Mouse (Mus musculus): ENCODE measurements at regions not wholly inside any gene's neighbourhood (a gene's known extent, or its start where the extent isn't known, plus 50 kb on each side); places are given as distances from the start of the nearest gene placed in this dataset.
"Not testable (repeated sequence)": the region's sequence is repeated elsewhere in the genome, so short reads cannot be mapped to it uniquely, and the experiment has no call there.

DNA sequence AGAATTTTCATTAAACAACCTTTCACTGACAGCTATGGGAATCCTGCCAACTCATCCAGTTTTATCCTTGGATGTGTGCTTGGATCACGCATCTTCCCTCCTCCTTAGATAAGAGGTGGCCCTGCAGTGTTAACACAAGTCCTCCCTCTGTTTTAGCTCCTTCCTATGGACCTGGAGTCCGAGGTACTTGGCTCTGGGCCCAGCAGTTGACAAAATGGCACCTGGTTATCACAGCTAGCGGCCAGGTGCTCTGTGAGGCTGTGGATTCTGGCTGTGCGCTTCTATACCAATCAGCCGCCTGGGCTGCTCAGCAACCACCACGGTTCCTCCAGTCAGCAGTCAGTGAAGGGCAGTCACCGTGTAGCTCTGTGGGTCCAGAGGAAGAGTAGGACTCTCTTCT lies 157.4 kb downstream of the Prdm2 start:
- Histone ChIP-seq H3K27me3 (ENCODE audit: control insufficient read depth, insufficient read depth, low read length, poor library complexity, severe bottlenecking) (no peaks in the 10 kb centered on the region), H3K36me3 (ENCODE audit: control insufficient read depth, insufficient read depth, low read length, poor library complexity, severe bottlenecking) (no peaks in the 10 kb centered on the region)
- DNase-seq (ENCODE audit: low read depth, low spot score), result no peak

DNA sequence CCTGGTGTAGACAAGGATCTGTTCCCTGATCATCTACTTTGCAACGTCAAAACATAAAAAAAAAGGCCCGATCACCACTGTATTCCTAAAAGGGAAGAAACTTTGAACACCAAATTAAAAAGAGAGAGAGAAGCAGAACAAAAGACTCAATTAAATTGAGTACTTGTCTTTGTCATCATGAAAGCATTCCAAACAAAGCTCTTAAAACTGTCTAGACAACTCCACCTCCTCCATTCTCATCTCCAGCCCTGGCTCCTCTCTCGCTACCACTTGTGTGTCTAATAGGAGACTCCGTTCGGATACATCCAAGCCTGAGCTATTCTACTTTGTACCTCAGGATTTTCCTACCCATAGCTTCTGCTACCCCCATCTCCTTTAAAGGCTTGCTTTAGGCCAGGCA lies 159.8 kb downstream of the Prdm2 start:
- no peak for DNase-seq (ENCODE audit: low read depth, low spot score)
- Histone ChIP-seq H3K36me3 (ENCODE audit: control insufficient read depth, insufficient read depth, low read length, poor library complexity, severe bottlenecking) (no peaks in the 10 kb centered on the region), H3K27me3 (ENCODE audit: control insufficient read depth, insufficient read depth, low read length, poor library complexity, severe bottlenecking) (no peaks in the 10 kb centered on the region)

DNA sequence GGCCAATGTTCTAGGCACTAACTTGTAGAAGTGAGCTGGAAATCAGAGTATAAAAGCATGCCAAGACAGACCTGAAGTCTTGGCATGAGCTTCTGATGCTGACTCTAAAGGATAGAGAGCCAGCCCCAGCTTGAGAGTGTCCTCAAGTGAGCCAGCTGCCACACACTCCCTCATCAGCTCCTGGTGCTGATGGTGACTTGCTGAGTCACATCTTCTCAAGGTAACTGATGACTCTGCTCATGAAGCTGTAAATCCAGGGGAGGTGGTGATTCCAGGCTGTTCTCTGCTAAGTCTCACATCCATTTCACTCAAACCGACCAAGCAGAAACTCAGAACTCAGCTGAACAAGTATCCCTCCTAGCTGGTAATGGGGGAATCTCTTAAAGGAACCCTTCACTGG lies 161.6 kb downstream of the Prdm2 start:
- Histone ChIP-seq H3K27me3 (ENCODE audit: control insufficient read depth, insufficient read depth, low read length, poor library complexity, severe bottlenecking) (no peaks in the 10 kb centered on the region), H3K36me3 (ENCODE audit: control insufficient read depth, insufficient read depth, low read length, poor library complexity, severe bottlenecking) (no peaks in the 10 kb centered on the region)
- no peak for DNase-seq (ENCODE audit: low read depth, low spot score)

DNA sequence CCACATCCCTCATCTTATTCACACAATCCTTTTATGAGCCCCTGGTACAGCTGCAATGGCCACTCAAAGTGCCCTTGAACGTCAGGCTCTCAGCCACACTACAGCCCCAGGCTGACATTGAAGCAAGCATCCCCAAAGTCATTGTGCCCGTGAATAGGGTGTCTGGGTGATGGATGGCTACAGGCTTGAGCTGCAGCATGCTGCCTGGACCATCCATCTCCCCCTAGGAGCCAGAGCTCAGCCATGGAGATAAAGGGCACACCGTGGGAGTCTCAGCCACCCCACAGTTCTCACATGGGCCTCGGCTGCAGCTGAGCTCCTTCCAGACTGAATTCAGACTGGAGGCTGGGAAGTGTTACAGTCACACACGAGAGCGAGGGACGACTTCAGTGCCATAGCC lies 167.6 kb downstream of the Prdm2 start:
- no peak for DNase-seq (ENCODE audit: low read depth, low spot score)
- Histone ChIP-seq H3K36me3 (ENCODE audit: control insufficient read depth, insufficient read depth, low read length, poor library complexity, severe bottlenecking) (no peaks in the 10 kb centered on the region), H3K27me3 (ENCODE audit: control insufficient read depth, insufficient read depth, low read length, poor library complexity, severe bottlenecking) (no peaks in the 10 kb centered on the region)

DNA sequence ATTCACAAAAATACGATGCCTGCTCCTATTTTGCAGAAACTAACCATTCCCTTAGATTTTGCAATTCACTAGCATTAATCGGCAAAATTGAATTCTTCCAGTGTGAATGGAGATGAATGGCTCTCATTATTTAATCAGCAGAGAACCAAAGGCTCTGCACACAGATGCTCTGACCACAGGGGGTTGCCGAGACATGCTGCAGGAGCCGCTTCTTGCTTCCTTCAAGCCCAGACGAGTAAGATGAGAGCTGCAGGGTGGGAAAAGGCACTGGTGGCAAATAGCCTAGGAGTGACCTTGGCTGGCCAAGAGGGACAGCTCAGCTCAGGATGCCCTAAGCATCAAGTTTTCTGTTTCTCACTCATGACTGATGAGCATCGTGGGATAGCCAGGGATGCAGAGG lies 170.0 kb downstream of the Prdm2 start:
- H3K36me3 ChIP-seq (ENCODE audit: control insufficient read depth, insufficient read depth, low read length, poor library complexity, severe bottlenecking), result no peaks in the 10 kb centered on the region
- no peak for DNase-seq (ENCODE audit: low read depth, low spot score)

DNA sequence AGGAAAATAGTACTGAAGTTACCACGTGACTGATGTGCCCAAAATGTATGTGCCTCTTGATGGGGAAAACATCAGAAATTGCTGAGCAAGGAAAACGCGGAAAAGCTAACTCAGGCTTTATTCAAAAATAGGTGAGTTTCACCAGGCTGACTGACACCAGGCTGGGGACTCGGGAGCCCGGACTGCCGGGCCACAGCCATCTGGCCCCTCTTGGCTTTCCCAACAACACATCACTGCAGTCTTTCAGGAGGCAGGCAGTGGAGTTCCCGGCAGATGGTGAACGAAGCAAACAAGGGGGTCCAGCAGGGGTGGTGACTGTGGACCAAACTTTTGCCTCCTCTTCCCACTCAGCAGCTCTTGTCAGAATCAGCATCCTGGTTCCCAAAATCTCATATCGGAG lies 174.2 kb downstream of the Prdm2 start:
- H3K27me3 ChIP-seq (ENCODE audit: control insufficient read depth, insufficient read depth, low read length, poor library complexity, severe bottlenecking), result no peaks in the 10 kb centered on the region
- H3K36me3 ChIP-seq (ENCODE audit: control insufficient read depth, insufficient read depth, low read length, poor library complexity, severe bottlenecking), result no peaks in the 10 kb centered on the region
- DNase-seq (ENCODE audit: low read depth, low spot score), result no peak

More for the DNA sequence above, 170.0 kb downstream of the Prdm2 start:
- no peaks in the 10 kb centered on the region for H3K27me3 ChIP-seq (ENCODE audit: control insufficient read depth, insufficient read depth, low read length, poor library complexity, severe bottlenecking)

DNA sequence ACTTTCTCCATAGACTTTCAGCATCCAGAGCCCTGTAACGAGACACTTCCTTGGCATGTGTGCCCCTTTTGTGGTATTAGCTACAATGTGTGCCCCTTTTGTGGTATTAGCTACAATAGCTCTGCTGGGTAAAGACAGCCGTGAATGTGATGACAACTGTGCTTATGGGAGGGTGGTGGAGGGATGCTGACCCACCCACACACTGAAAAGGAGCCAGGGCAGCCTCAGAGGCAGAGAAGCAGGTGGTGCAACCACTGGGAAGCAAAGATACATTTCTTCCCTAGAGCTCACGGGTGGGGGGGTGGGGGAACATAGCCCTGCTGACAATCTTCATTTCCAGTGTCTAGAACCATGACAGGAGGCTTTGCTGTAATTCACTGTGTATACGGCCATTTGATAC lies 176.1 kb downstream of the Prdm2 start:
- no peaks in the 10 kb centered on the region for H3K27me3 ChIP-seq (ENCODE audit: control insufficient read depth, insufficient read depth, low read length, poor library complexity, severe bottlenecking)
- no peak for DNase-seq (ENCODE audit: low read depth, low spot score)
- H3K36me3 ChIP-seq (ENCODE audit: control insufficient read depth, insufficient read depth, low read length, poor library complexity, severe bottlenecking), result no peaks in the 10 kb centered on the region

DNA sequence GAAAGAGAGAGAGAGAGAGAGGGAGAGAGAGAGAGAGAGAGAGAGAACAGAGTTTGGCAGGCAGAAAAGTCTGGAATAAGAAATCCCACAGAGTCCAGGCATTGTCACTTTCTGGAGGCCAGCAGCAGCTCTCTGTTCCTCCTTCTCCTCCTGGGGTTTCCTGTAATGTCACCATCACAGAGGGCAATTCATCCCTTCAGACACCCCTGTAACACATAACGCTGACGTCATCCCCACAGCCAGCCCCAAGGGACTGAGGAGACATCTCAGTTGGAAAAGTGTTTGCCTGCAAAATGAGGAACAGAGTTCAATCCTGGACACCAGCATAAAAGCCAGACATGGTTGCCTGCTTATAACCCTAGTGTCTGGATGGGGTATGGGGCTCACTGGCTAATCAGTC lies 177.7 kb downstream of the Prdm2 start:
- not testable (repeated sequence) for H3K36me3 ChIP-seq (ENCODE audit: control insufficient read depth, insufficient read depth, low read length, poor library complexity, severe bottlenecking); DNase-seq (ENCODE audit: low read depth, low spot score); H3K27me3 ChIP-seq (ENCODE audit: control insufficient read depth, insufficient read depth, low read length, poor library complexity, severe bottlenecking)

DNA sequence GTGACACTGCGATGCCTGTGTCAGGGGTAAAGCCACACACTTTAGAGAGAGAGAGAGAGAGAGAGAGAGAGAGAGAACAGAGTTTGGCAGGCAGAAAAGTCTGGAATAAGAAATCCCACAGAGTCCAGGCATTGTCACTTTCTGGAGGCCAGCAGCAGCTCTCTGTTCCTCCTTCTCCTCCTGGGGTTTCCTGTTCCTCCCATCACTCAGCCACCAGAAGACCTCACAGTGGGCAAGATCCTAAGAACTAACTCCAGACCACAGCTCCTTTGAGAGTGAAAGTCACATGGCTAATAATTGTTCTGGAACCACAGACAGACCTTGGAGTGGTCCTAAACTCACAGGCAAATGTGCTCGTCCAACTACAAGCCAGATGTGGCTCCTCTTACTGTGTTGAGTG lies 178.5 kb downstream of the Prdm2 start:
- DNase-seq (ENCODE audit: low read depth, low spot score); H3K27me3 ChIP-seq (ENCODE audit: control insufficient read depth, insufficient read depth, low read length, poor library complexity, severe bottlenecking); H3K36me3 ChIP-seq (ENCODE audit: control insufficient read depth, insufficient read depth, low read length, poor library complexity, severe bottlenecking): not testable (repeated sequence)

DNA sequence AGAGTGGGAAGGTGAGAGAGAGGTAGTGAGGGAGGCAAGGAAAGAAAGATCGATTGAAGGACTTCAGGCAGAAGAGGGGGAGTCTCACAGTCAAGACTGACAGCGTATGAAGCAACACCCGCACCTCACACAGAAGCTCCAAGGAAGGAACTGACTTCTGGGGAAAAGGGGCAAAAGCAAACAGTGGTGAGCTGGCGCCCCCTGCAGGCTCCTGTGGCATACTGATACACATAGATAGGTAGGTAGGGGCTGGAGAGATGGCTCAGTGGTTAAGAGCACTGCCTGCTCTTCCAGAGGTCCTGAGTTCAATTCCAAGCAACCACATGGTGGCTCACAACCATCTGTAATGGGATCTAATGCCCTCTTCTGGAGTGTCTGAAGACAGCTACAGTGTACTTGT lies 183.0 kb downstream of the Prdm2 start:
- H3K36me3 ChIP-seq (ENCODE audit: control insufficient read depth, insufficient read depth, low read length, poor library complexity, severe bottlenecking); H3K27me3 ChIP-seq (ENCODE audit: control insufficient read depth, insufficient read depth, low read length, poor library complexity, severe bottlenecking); DNase-seq (ENCODE audit: low read depth, low spot score): not testable (repeated sequence)

DNA sequence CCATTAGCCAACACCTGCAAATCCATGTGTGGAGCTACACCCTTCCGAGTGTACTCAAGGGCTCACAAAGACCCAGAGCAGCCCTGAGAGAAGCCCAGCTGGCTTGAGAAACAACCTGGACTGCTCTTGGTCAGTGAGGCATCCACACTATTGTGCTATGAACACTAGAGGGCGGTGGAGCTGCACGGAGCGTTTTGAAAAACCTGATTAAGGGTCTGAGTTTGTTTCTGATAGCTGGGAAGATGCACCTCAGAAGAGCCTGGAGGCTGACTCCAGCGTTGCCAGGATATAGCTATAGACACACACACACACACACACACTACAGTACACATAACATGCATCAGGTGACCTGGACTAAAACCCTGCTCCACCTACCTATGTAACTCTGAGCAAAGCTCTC lies 185.5 kb downstream of the Prdm2 start:
- Histone ChIP-seq H3K36me3 (ENCODE audit: control insufficient read depth, insufficient read depth, low read length, poor library complexity, severe bottlenecking) (no peaks in the 10 kb centered on the region), H3K27me3 (ENCODE audit: control insufficient read depth, insufficient read depth, low read length, poor library complexity, severe bottlenecking) (no peaks in the 10 kb centered on the region)
- peak; percentile 65 for DNase-seq (ENCODE audit: low read depth, low spot score)

DNA sequence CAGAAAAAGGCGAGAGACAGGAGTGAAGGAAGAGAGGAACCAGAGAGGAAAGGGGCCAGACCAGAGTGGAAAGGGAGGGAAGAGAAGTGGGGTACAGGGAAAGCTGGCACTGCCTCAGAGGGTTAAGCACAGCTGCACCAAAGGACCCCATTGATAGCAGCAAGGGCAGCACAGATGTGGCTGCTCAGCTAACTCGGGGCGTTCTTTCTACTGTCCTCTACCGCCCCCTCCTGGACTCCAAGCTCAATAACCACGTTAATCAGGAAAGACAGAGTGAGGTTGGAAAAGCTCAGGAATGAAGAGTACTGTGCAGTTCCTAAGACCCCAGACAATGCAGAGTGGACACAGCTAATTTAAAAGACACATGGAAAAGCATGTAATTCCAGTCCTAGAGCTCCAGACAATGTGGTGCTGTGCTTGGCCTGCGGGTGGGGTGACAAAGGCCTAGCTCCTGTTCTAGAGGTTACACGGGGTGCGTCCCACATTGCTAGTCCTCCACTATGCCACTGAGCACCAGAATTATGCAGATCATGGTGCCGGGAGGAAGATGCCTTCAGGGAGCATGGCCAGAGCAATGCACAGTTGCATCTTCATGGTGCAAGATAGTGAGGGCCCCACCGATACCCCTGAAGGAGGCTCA lies 191.4 kb downstream of the Prdm2 start:
- no peaks in the 10 kb centered on the region for H3K36me3 ChIP-seq (ENCODE audit: control insufficient read depth, insufficient read depth, low read length, poor library complexity, severe bottlenecking)
- DNase-seq (ENCODE audit: low read depth, low spot score), result peak; percentile 6
- no peaks in the 10 kb centered on the region for H3K27me3 ChIP-seq (ENCODE audit: control insufficient read depth, insufficient read depth, low read length, poor library complexity, severe bottlenecking)

DNA sequence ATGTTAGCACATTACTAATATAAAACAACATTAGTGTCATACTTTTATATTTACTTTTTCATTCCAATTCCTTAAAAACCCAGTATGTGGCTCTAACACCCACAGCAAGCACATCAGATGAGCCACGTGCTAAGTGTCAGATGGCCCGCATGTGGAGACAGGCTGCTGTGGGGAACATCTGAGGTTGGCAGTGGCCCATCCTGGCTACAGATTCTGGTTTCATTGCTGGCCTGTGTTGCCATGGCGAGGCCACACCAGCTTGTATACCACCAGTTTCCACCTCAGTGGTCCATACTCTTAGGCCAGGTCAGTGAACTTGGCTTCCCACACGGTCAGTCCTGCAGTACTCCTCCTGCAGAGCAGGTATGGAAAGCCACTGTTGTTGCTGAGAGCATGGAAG lies 192.1 kb downstream of the Prdm2 start:
- Histone ChIP-seq H3K36me3 (ENCODE audit: control insufficient read depth, insufficient read depth, low read length, poor library complexity, severe bottlenecking) (no peaks in the 10 kb centered on the region), H3K27me3 (ENCODE audit: control insufficient read depth, insufficient read depth, low read length, poor library complexity, severe bottlenecking) (no peaks in the 10 kb centered on the region)
- DNase-seq (ENCODE audit: low read depth, low spot score), result no peak

DNA sequence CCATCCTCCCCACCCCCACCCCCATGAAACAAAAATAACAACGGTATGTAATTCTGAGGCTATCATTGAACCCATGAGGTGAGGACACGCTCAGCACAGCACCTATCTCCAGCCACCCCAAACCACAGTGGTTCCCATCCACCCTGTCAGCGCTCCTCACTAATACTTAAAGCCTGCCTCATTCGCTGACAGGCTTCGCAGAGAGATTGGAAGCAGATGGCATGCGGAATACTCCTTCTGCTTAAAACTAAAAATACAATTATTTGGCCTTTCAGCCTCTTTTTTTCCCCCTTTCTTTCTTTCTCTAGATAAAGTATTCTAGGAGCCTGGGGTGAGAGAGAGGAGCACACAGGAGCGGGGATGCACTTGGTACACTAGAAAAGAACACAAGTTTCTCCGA lies 199.9 kb downstream of the Prdm2 start:
- DNase-seq (ENCODE audit: low read depth, low spot score), result no peak
- Histone ChIP-seq H3K27me3 (ENCODE audit: control insufficient read depth, insufficient read depth, low read length, poor library complexity, severe bottlenecking) (no peaks in the 10 kb centered on the region), H3K36me3 (ENCODE audit: control insufficient read depth, insufficient read depth, low read length, poor library complexity, severe bottlenecking) (no peaks in the 10 kb centered on the region)

DNA sequence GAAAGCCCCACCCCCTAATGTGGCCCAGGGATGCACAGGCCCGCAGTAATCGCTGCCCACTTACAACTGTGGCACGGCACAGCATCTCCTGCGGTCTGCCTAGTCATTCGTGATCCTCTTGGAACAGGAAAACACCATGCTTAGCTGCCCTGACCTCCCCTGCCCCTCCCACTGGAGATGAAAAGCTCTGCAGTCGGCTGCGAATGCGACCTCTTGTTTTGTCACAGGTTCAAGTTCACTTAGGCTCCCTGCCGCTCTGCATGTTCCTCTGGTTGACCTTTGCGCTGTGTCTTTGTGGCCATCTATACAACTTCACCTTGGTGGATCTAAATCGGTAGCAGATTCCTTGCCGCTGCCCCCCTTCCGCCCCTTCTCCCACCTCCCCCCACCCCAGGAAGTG lies 210.8 kb downstream of the Prdm2 start:
- H3K27me3 ChIP-seq (ENCODE audit: control insufficient read depth, insufficient read depth, low read length, poor library complexity, severe bottlenecking), result no peaks in the 10 kb centered on the region
- DNase-seq (ENCODE audit: low read depth, low spot score), result no peak
- no peaks in the 10 kb centered on the region for H3K36me3 ChIP-seq (ENCODE audit: control insufficient read depth, insufficient read depth, low read length, poor library complexity, severe bottlenecking)

DNA sequence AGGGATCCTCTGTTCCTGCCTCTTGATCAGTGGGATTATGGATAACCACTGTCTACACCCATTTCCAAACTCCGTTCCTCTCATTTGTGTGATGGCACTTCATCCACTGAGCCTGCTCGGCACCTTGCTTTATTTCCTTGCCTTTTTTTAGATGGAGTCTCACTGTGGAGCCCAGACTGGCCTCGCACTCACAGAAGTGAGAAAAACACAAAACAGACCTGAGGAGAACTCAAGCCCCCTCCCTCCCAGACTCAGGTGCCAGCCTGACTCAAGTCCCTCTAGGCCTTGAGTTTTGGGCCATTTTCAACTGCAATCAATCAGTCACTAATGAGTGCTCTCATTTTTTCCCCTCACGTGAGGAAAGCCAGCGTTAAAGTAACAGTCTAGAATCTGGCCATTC lies 211.3 kb downstream of the Prdm2 start:
- Histone ChIP-seq H3K27me3 (ENCODE audit: control insufficient read depth, insufficient read depth, low read length, poor library complexity, severe bottlenecking) (no peaks in the 10 kb centered on the region), H3K36me3 (ENCODE audit: control insufficient read depth, insufficient read depth, low read length, poor library complexity, severe bottlenecking) (no peaks in the 10 kb centered on the region)
- DNase-seq (ENCODE audit: low read depth, low spot score), result no peak
